Mouse (Mus musculus): ENCODE measurements at regions not wholly inside any gene's neighbourhood (a gene's known extent, or its start where the extent isn't known, plus 50 kb on each side); places are given as distances from the start of the nearest gene placed in this dataset.

DNA sequence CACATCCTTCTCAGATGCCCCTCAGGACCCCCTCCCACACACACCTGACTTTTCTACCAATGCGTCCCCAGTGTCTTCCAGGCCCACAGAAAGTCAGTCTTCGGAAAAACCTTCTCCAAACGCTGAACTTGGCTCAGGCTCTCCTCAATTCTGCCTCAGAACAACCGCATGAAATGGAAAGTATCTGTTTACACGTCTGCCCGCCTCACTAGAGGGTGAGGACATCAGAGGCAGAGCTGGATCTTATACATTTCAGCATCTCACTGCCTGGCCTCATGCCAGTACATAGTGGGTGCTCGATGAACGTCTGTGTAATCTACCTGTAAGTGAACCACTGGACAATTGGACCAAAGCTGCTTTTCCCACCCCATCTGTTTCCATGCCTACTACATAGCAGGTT is 189.1 kb upstream of the 4930412O13Rik start:
- no peak for DNase-seq

- no peak for DNase-seq
These were observed 187.7 kb upstream of the 4930412O13Rik start for GRCm38 (mm10) chr2:9693351-9693750.

DNA sequence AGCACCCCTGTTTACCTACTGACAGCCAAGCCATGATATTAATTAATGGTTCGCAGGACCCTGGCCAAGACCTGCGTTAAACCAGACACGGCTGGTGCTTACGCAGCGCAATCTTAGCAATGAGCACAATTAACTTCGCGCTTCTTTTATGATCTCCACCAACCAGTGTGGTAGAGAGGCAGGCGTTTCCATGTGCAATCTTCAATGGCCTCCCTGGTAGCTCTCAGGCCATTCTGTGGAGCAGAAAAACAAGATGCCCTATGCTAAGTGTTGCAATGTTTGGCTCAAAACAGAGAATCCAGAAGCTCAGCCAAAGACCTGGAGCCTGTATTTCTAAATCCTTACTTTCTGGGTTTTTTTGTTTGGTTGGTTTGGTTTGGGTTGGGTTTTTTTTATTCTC is 186.9 kb upstream of the 4930412O13Rik start:
- no peak for DNase-seq

GRCm38 (mm10) chr2:9697591-9698345 is 183.3 kb upstream of the 4930412O13Rik start:
- no peak for DNase-seq

- DNase-seq = no peak
These were observed 176.8 kb upstream of the 4930412O13Rik start for GRCm38 (mm10) chr2:9704266-9704665.

DNA sequence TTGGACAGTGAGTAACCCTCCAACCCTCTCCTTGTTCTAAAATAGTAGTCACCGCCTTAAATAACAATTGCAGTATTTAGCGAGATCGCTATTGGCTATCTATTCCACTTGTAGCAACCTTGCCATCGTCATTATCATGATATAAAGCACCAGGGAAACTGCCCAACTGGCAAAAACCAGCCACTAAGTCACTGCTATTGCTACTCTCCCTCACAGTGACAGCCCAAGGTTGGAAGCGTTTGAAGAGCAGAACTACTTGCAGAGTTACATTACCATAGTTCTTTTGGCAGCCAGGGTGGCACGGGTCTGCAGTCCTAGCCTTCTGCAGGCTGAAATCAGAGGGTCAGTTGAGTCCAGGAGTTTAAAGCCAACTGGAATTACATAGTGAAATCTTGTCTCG is 171.6 kb upstream of the 4930412O13Rik start:
- DNase-seq = no peak

DNA sequence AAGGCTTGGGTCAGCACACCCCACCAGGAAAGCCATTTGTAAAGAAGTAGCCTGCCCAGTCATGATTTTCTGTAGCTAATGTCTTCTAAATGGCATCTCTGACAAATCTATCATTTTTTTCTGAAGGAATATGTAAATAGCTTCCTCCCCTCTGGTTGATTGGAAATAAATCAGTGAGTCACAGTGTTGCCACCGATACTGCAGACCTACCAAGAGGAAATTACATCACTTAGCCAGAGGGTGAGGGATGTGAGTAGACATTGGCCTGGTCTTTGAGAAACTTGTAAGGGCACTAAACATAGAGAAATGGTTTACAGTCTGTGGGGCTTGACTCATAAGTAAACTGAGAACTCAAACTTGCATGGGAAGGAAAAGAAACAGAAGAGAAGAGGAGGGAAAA is 163.1 kb upstream of the 4930412O13Rik start:
- DNase-seq = no peak

GRCm38 (mm10) chr2:9733243-9733642 is 147.8 kb upstream of the 4930412O13Rik start:
- DNase-seq = no peak

DNA sequence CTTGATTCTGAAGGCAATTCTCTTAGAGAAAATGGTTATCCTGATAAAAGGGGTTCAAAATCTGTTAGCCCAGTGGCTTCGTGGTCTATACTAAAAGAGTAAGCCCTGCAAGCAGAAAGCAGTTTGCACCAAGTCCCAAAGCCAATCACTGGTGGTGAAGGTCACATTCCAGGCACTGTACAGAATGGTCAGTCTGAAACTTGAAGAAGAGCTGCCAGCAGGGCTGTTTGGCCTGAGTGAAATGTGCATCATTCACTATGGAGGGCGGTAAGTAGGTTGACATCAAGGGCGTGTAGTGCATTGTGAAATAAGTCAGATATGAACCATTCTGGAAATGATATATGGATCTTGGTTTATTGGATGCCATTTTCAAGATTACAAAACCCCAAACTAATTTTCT is 136.9 kb upstream of the 4930412O13Rik start:
- DNase-seq = no peak

DNA sequence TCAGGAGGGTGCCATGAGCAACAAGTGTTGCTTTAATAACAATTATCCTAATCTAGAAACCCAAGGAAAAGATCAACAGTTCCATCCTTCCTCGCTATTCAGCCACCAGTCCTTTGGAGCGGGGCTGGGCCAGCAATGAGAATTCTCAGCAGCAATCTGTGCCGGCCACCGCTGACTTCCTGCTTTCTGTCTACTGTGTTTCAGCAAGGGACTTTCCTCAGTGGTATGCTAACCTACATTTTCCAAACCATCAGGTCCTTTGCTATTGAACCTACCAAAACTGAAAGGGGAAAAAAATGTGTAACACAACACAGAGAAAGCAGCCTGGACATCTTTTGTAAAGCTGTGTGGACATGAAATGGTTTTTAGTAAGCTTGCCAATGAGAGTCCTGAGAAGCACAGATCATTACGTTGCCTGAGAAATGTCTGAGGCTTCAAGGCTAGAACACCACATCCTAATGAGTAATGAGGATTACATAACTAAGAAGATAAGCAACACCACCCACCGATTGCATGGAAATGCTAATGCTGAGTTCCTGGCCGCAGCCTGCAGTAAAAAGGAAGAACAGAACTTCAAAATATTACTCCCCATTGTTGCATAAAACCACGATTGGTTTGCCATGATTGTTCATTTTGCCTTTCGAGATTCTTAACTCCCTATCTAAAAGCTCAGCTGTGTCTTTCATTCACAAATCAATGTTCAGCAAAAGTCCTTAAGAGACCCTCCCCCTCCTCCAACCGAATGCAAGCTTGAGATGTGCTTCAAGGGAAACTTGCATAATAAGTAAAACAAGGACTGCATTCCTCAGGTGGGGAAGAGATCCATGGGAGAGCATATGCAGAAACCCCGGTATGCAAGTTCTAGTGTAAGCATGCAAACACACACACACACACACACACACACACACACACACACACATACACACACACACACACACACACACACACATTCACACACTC is 130.9 kb upstream of the 4930412O13Rik start:
- DNase-seq = peak; percentile 14 to 17

DNA sequence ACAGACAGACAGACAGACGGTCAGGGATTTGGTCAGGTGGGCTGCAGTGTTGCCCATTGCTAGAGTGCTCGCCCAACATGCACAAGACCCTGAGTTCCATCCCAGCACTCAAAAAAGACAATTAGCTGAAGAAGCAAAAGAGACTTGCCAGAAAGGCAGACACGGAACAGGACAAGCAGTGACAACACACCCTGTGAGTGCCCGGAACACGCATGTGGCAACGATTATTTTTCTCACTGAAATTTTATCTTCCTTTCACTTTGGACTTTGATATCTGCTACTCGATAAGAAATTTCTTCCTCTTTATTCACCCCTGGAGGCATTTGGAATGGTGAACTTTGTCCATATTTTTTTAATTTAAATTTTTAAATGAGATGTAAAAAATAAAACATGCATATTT is 127.4 kb upstream of the 4930412O13Rik start:
- no peak for DNase-seq

- no peak for DNase-seq
These were observed 126.9 kb upstream of the 4930412O13Rik start for GRCm38 (mm10) chr2:9754153-9754552.

- no peak for DNase-seq
These were observed 123.2 kb upstream of the 4930412O13Rik start for GRCm38 (mm10) chr2:9757770-9758420.

DNA sequence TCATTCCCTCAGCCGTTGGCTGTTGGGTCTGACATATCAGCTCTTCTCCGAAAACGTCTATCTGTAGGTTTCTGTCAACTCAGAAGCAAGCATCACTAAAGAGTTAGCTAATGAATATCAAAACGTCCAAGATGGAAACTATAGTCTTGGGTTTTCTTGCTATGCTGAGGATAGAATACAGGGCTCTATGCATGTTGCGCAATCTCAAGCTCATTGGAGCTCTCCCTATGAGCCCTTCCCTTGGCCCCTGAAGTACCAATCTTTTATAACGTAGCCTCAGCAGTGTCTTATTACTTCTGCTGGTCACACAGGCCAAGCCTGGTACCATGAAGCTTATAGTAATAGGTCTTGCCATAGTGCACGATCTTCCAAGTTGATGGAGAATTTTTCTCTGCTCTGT is 122.1 kb upstream of the 4930412O13Rik start:
- DNase-seq = no peak

DNA sequence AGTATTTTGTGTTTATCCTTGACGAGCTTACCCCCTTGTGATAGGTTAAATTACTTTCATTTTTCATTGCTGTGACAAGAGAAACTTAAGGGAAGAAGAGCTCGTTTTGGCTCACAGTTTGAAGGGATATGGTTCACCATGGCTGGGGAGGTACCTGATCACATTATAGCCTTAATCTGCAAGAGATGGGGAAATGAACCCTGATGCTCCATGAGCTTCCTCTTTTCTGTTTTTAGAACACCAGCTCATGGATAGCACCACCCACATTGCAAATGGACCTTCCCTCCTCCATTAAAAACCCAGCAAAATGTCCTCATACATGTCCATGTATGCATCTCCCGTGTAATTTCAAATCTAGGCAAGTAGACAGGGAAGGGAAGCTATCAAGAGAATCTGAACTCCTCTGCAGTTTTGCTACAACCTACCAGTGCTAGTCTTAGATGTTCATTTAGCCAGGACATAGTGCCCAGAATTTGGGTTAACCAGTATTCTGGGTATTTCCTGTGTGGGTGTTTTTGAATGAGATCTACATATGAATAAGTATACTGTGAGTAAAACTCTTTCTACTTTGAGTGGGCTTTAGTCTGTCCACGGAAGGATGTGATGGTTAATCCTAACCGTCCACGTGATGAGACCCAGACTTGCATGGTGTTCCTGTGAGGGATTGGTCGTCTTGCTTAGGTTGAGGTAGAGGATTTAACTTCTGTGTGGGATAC is 121.5 kb upstream of the 4930412O13Rik start:
- DNase-seq = no peak

GRCm38 (mm10) chr2:9780159-9780558 is 100.9 kb upstream of the 4930412O13Rik start:
- DNase-seq = no peak

DNA sequence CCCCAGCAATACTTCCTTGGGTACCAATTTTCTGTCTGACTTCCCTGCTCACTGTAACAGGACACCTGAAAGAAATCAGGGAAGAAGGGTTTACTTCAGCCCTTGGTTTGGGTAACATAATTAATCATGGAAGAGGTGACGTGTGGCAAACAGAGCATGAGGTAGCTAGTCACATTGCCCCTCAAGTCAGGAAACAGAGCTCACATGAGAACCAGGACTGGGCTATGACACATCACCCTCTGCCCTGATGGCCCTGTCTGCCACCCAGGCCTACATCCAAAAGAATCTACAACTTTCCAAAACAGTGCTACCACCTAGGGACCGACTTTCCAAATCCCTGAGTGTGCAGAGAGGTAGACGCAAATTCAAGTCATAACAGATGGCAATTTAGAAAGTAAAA is 98.4 kb upstream of the 4930412O13Rik start:
- no peak for DNase-seq

DNA sequence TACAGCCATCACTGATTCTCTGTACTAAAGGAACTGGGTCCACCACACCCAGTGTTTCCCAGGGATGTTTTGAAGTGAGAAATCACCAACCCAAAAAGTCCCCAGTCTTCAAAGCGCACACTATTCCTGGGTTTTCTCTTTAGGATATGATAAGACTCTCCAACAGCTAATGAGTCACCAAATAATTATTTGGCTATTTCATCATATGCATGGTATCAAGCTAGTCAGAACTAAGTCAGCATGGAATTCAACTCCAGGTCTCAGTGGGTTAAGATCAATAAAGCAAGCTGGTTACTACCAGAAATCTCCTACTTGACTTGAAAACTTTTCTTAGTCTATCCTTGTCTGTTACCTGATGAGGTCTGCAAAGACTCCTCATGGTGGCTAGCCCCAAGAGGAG is 89.1 kb upstream of the 4930412O13Rik start:
- no peak for DNase-seq

- no peak for DNase-seq
These were observed 88.7 kb upstream of the 4930412O13Rik start for GRCm38 (mm10) chr2:9792381-9792780.

DNA sequence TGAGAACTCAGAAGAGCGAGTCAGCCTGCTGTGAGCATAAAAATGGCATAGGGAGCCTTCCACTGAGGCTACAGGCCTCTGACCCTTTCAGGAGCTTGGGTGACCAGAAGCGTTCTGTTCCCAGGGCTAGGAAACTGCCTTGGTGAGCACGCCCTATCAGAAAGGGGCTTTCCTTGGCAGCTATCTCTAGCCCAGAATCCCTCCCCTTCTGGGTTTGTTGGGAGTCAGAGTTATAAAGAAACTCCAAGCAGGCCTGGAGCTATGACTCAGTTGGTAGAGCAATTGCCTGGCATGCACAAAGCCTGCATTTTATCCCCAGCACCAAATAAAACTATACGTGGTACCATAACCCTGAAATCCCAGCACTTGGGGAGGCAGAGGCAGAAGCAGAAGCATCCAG is 85.7 kb upstream of the 4930412O13Rik start:
- no peak for DNase-seq

- peak; percentile 14 to 27 for DNase-seq
These were observed 79.6 kb upstream of the 4930412O13Rik start for GRCm38 (mm10) chr2:9801484-9801883.

GRCm38 (mm10) chr2:9804306-9804705 is 76.7 kb upstream of the 4930412O13Rik start:
- no peak for DNase-seq

DNA sequence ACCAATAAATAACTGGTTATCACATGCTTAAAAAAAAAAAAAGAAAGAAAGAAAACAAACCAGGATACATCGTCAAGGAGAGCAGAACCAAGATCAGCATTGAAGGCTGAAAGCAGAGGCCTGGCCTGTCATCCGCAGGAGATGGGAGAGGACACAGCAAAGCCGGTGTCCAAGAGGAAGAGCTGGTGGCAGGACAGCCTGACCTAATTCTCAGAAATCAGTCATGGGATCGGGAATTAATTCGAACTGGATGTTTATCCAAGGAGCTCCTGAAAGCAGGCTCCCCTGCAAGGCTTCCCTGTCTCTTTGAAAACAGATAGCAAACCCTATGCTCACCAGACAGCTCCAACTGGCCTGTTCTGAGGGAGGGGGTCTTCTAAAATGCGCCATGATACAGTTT is 75.5 kb upstream of the 4930412O13Rik start:
- no peak for DNase-seq
